Comparison of ENCODE assay signal across 8 mouse cellular contexts in genomic region chr4:125160320-125160950, GRCm38 (mm10). TPM values are rescaled to one million over a fixed set of nuclear protein-coding genes. Genes with fewer than 3 reads are reported as not detected.
A peak's percentile ranks its signal among the peaks of the same experiment; 100 is the strongest.
DNase-seq lines count a peak whose midpoint lies in the region; ATAC-seq lines count a peak whose summit lies in the region.

No protein-coding gene starts in this region.

- peak; percentile 91 for ATAC-seq in common myeloid progenitor, adult 5-6 weeks (replicated peaks; ENCODE audit: low read depth, poor library complexity, severe bottlenecking)
- peak; percentile 74 for ATAC-seq in inflammation-experienced regulatory T-cells, adult 6 months

- peak; percentile 79 for DNase-seq in adipocyte (ENCODE audit: low spot score)
- DNase-seq in gastrocnemius, postnatal 10 days, result peak; percentile 91
- peak; percentile 73 to 94 for DNase-seq in left cerebral cortex, adult 8-10 months (ENCODE audit: low spot score in 2 of 2)
- peak; percentile 88 for DNase-seq in mesoderm, embryonic 11.5 days (ENCODE audit: low read depth, low spot score)
- DNase-seq in right cerebral cortex, postnatal 14 days, result peak; percentile 92
- DNase-seq in urinary bladder, postnatal 14 days (ENCODE audit: low spot score), result peak; percentile 89

RNA-seq across cellular contexts. Expression of gene Zc3h12a, which starts 32.8 kb away (rescaled TPM):
- total RNA-seq in common myeloid progenitor, adult 5-6 weeks (2017), result 8.1 and 9.6 TPM in 2 replicates
- total RNA-seq in gastrocnemius, postnatal 10 days (2021), result 1 to 10 TPM; 2.0 to 2.2 TPM
- polyA plus RNA-seq in inflammation-experienced regulatory T-cells, adult 6 months (2017; shearing (Covaris generic)), result 1 to 10 TPM; 4.6 to 6.5 (median 6.5) TPM
- 1 to 10 TPM in 3 of 4 experiments, under 1 TPM in 1; 0.57 to 2.9 (median 1.5) TPM for total RNA-seq in left cerebral cortex, adult 8-10 months (2022)

Comparison
In these comparisons a context has a peak if more than half of its experiments do, and no peak if none do; other contexts are left out.
1. Peak in every context shown above with its lines: DNase-seq and ATAC-seq.